Mouse (Mus musculus) limb, embryonic 14.5 days (tissue): ENCODE data around the gene Zfp148. TPM values are rescaled to one million over a fixed set of nuclear protein-coding genes. Genes with fewer than 3 reads are reported as not detected.

ENCODE experiments used
- ATAC-seq: fragments of 200-750 bp; cut with Nextera tagmentation; 2 replicates; pipeline ENCODE4 v1.8.0; 2017; ENCODE audit warnings: low read depth, moderate number of reproducible peaks, moderate TSS enrichment; ENCODE audit not compliant: low FRiP score
- DNase-seq: peaks from one replicate; pipeline ENCODE4 v3.0.0-alpha.2; 2015; ENCODE audit warnings: low spot score
- H3K27ac ChIP-seq: fragments of 300-500 bp; sonication (generic); replicated peaks from 2 replicates; pipeline ENCODE4 v1.5.1; 2014; ENCODE audit warnings: low read depth, mild to moderate bottlenecking, low read length, moderate library complexity, mixed read lengths
- H3K27me3 ChIP-seq: fragments of 300-500 bp; sonication (generic); 2 replicates; pipeline ENCODE4 v1.6.1; 2014; ENCODE audit warnings: low read length, mixed read lengths; ENCODE audit not compliant: control insufficient read depth, insufficient read depth
- H3K36me3 ChIP-seq: fragments of 300-500 bp; sonication (generic); 2 replicates; pipeline ENCODE4 v1.6.1; 2014; ENCODE audit warnings: mild to moderate bottlenecking, low read length, moderate library complexity, mixed read lengths; ENCODE audit not compliant: control insufficient read depth, insufficient read depth
- H3K4me1 ChIP-seq: fragments of 300-500 bp; sonication (generic); 2 replicates; pipeline ENCODE4 v1.6.1; 2014; ENCODE audit warnings: antibody characterized with exemption, low read length, mixed read lengths; ENCODE audit not compliant: control insufficient read depth, insufficient read depth
- H3K4me2 ChIP-seq: fragments of 300-500 bp; sonication (generic); replicated peaks from 2 replicates; pipeline ENCODE4 v1.6.1; 2014; ENCODE audit warnings: low read depth, mild to moderate bottlenecking, low read length, moderate library complexity; ENCODE audit not compliant: severe bottlenecking
- H3K4me3 ChIP-seq: fragments of 300-500 bp; sonication (generic); replicated peaks from 2 replicates; pipeline ENCODE4 v1.5.1; 2014; ENCODE audit warnings: low read length
- H3K9ac ChIP-seq: fragments of 300-500 bp; sonication (generic); 2 replicates; pipeline ENCODE4 v1.6.1; 2014; ENCODE audit warnings: mild to moderate bottlenecking, low read depth, low read length, moderate library complexity; ENCODE audit not compliant: severe bottlenecking
- H3K9me3 ChIP-seq: fragments of 300-500 bp; sonication (generic); 2 replicates; pipeline ENCODE4 v1.6.1; 2016; ENCODE audit warnings: low read length; ENCODE audit not compliant: control insufficient read depth
- POLR2A ChIP-seq: fragments of 200-500 bp; IDR thresholded peaks from 2 replicates; pipeline ENCODE4 v1.8.0; 2012; ENCODE audit warnings: inconsistent platforms, mild to moderate bottlenecking, moderate library complexity, borderline replicate concordance; ENCODE audit not compliant: insufficient read depth, insufficient read length; ENCODE audit errors: extremely low read depth
- WGBS: fragments of 180-500 bp; shearing (Covaris S2); extraction: QIAGEN DNeasy Blood & Tissue Kit; methylation state at CpG from one replicate; pipeline ENCODE4 v1.1.7; 2014; 5-methylcytosine and 5-hydroxymethylcytosine counted together
- polyA plus RNA-seq, 2 experiments: library from polyadenylated mRNA; depleted of rRNA in 1 of 2; stranded (reverse) in 1 of 2; unstranded in 1 of 2; fragments of >200 nt; fragmentation: Nextera tagmentation in 1 of 2; extraction: Ambion mirVana in 1 of 2; gene quantifications; 2 replicates each; pipeline versions ENCODE4 v1.2.1 to v1.2.3; 2012 to 2014

The Zfp148 gene
- polyA plus RNA-seq, 2 experiments, result 26.6 to 50.2 TPM

DNA sequence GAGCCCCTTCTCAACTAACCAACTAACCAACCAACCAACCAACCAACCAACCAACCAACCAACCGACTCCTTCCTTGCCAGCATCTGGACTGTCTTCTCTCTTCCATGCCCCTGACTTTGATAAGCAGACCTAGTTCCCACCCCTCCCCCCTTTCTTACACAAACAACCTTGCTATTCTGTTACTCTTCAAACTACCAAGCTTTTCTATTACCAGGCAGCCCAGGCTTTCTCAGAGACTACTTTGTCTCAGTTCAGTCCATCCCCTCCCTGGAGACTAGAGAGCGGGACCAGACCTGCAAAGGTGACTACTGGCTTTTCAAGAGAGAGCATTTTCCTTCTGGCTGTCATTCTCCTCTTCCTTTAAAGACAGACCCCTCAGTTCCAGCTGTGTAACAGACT, 41.2 kb upstream of the Zfp148 start:
- Histone ChIP-seq H3K4me1 (no peaks in the 10 kb centered on the region; the same call in 1 of the 2 replicates), H3K9me3 (no peaks in the 10 kb centered on the region), H3K36me3 (no peaks in the 10 kb centered on the region), H3K27ac (no peak overlapping the region), H3K4me3 (no peak overlapping the region), H3K27me3 (no peaks in the 10 kb centered on the region), H3K4me2 (no peak overlapping the region), H3K9ac (no peak overlapping the region)
- DNase-seq (no peak), ATAC-seq (no peak)
- no peak for TF ChIP-seq POLR2A
- 90% methylated on average over 2 of the region's 2 CpGs for WGBS

DNA sequence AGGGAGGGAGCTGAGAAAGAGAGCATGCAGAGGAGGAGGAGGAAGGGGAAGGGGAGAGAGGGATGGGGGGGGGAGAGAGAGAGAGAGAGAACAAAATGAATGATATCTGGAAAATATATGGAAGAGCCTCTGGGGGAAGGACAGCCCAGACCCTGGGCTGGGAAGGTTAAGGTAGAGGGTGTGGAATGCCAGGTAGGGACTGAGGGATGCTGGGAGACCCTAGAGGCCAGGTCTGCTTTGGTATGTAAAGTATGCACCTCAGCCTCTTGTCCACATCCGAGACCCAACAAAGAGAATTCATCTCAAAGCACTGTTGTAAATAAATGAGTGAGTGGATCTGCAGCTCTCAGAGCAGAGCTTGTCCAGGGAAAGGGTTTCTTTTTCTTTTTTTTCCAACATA, 38.3 kb upstream of the Zfp148 start:
- Histone ChIP-seq H3K4me3 (no peak overlapping the region), H3K4me2 (no peak overlapping the region), H3K4me1 (peaks cover 3% of the 10 kb centered on the region; the same call in 1 of the 2 replicates), H3K9me3 (no peaks in the 10 kb centered on the region), H3K27ac (no peak overlapping the region), H3K36me3 (no peaks in the 10 kb centered on the region), H3K9ac (no peak overlapping the region), H3K27me3 (no peaks in the 10 kb centered on the region)
- ATAC-seq (no peak), DNase-seq (no peak)
- TF ChIP-seq POLR2A, result no peak
- 19% methylated on average over 1 of the region's 1 CpGs for WGBS

DNA sequence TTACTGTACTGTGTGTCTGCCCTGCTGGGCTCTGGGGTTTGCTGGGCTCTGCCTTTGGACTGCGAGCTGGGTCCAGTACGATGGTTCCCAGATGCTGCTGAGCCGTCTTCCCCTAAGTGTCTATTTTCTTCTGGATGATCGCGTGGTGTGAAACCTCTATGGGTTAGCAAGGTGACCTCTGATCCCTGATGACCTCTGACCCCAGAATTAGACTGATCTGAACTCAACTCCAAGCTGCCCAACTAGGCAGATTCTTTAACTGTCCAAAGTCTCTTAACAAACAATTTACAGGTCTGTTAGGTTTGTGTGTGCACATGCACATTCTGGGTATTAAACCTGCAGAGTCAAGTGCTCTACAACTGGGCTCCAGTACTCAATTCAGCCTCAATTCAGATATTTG, 37.5 kb upstream of the Zfp148 start:
- WGBS, result 62% methylated on average over 5 of the region's 5 CpGs

DNA sequence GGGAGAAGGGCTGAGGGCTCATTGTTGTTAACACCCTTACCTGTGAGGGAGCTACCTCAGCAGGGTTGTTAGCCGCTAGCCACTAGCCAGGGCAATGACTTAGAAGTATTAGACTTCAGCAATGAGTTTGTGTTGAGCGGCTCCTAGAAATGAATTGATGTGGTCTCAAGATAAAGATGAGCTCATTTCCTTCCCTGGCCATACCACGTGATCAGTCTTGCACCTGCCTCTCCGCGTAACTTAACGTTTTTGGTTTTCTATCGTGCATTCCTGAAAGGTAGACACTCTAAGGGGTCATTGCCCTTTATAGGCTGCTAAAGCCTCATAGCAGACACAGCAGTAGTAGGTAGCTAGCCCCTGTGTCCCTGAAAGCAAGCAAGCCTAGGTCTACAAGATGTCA, 37.0 kb upstream of the Zfp148 start:
- DNase-seq, result no peak
- H3K27me3 ChIP-seq, result no peaks in the 10 kb centered on the region
- WGBS, result 90% methylated on average over 7 of the region's 7 CpGs
- H3K36me3 ChIP-seq, result no peaks in the 10 kb centered on the region
- H3K4me2 ChIP-seq, result no peak overlapping the region
- H3K27ac ChIP-seq, result no peak overlapping the region
- no peaks in the 10 kb centered on the region for H3K9me3 ChIP-seq
- H3K4me1 ChIP-seq, result peaks cover 4% of the 10 kb centered on the region; the same call in 1 of the 2 replicates
- no peak for ATAC-seq
- H3K9ac ChIP-seq, result no peak overlapping the region
- TF ChIP-seq POLR2A, result no peak
- no peak overlapping the region for H3K4me3 ChIP-seq

More for the DNA sequence above, 37.5 kb upstream of the Zfp148 start:
- Histone ChIP-seq H3K27me3 (no peaks in the 10 kb centered on the region), H3K9me3 (no peaks in the 10 kb centered on the region), H3K4me2 (no peak overlapping the region), H3K27ac (no peak overlapping the region), H3K36me3 (no peaks in the 10 kb centered on the region), H3K4me3 (no peak overlapping the region), H3K9ac (no peak overlapping the region), H3K4me1 (peaks cover 4% of the 10 kb centered on the region; the same call in 1 of the 2 replicates)
- DNase-seq, result no peak
- TF ChIP-seq POLR2A, result no peak
- no peak for ATAC-seq

DNA sequence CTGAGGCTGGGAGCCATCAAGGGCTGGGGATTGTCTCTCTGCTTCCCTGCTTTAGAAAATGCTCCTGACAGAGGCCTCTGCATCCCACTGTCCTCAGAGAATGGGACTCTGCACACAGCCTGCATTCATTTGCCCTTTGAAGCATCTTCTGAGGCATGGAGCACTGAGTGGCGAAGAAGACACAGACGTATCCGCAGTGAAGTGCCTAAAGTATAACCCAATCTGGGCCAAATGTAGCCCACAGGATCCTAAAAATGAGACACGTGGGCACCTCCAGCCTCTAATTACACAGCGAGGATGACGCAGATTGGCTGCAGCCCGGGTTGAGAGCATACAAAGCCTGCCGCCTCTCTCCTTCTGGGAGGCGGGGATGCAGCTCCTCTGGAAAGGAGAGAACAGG, 36.3 kb upstream of the Zfp148 start:
- no peaks in the 10 kb centered on the region for H3K27me3 ChIP-seq
- no peak overlapping the region for H3K27ac ChIP-seq
- H3K4me2 ChIP-seq, result no peak overlapping the region
- H3K36me3 ChIP-seq, result no peaks in the 10 kb centered on the region
- no peak for ATAC-seq
- TF ChIP-seq POLR2A, result no peak
- no peak overlapping the region for H3K4me3 ChIP-seq
- peaks cover 4% of the 10 kb centered on the region; the same call in 1 of the 2 replicates for H3K4me1 ChIP-seq
- WGBS, result 61% methylated on average over 9 of the region's 9 CpGs
- H3K9me3 ChIP-seq, result no peaks in the 10 kb centered on the region
- H3K9ac ChIP-seq, result no peak overlapping the region
- DNase-seq, result no peak

GRCm38 (mm10) chr16:33344875-33345274, 35.8 kb upstream of the Zfp148 start:
- Histone ChIP-seq H3K9ac (no peak overlapping the region), H3K4me2 (no peak overlapping the region), H3K27me3 (no peaks in the 10 kb centered on the region), H3K9me3 (no peaks in the 10 kb centered on the region), H3K27ac (no peak overlapping the region), H3K4me1 (peaks cover 4% of the 10 kb centered on the region; the same call in 1 of the 2 replicates), H3K4me3 (no peak overlapping the region), H3K36me3 (no peaks in the 10 kb centered on the region)
- WGBS, result 78% methylated on average over 4 of the region's 4 CpGs
- TF ChIP-seq POLR2A, result no peak
- ATAC-seq (no peak), DNase-seq (no peak)
